Mouse (Mus musculus) neural tube, embryonic 10.5 days (tissue): Measurements from ENCODE around the gene Csad.

Source experiments
- DNase-seq: peaks from one replicate; pipeline ENCODE4 v3.0.0-alpha.2; 2017; ENCODE audit warnings: low spot score; ENCODE audit errors: extremely low spot score

Gene Csad

GRCm38 (mm10) chr15:102204674-102205505, at the start of gene Csad:
Gene Csad, minus strand, starts transcription at chr15:102204724.
- DNase-seq, result no peak

- DNase-seq, result no peak
These were observed 46.0 kb upstream of the Csad start for GRCm38 (mm10) chr15:102250521-102250920.

DNA sequence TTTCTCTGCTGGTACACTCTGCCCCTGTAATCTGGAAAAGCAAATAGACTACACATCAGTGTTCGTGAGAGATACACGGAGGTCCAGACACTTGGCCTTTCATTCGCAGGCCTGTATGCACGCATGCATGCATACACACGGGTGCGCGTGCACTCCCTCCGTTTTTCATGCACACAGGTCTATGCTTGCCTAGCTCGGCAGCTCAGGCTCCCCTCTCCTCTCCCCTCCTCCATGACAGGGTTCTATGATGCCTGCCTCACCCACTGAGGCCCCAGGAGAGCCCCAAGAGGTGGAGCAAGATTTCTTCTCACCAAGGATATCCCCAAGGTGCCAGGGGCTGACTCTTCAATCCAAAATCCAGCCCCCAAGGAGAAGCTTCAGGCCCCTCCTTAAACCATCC, 45.4 kb upstream of the Csad start:
- no peak for DNase-seq

- DNase-seq, result peak; percentile 41
These were observed 44.7 kb upstream of the Csad start for GRCm38 (mm10) chr15:102249251-102249691.

GRCm38 (mm10) chr15:102248812-102249191, 44.3 kb upstream of the Csad start:
- DNase-seq, result no peak

DNA sequence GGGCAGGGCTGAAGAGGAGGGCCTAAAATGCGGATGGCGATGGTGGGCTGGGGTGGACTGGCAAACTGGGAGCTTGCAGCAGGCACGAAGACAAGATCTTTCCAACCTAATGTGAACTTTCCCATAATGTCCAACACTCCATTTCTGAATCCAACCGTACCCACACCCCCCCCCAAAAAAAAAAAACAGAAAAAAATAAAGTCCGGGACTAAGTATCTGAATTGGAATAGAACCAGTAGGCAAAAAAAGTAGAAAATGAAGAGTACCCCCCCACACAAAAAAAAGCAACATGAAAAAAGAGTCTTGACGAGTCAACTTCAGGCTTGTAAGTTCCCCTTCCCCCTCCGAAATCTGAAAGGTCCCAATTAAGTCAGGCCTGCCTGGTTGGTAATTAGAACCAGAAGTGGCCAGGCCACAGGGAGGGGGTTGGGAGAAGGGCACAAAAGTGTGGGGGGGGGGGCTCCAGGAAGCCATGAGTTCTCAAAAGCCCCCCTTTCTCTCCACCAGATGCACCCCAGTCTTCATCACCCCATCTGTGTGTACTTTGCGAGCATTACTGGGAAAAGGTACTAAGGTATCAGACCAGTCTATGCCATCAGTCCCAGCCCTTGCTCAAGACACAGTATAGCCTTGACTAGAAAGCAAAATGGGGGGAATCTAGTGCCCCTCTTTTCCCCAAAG, 43.7 kb upstream of the Csad start:
- no peak for DNase-seq

DNA sequence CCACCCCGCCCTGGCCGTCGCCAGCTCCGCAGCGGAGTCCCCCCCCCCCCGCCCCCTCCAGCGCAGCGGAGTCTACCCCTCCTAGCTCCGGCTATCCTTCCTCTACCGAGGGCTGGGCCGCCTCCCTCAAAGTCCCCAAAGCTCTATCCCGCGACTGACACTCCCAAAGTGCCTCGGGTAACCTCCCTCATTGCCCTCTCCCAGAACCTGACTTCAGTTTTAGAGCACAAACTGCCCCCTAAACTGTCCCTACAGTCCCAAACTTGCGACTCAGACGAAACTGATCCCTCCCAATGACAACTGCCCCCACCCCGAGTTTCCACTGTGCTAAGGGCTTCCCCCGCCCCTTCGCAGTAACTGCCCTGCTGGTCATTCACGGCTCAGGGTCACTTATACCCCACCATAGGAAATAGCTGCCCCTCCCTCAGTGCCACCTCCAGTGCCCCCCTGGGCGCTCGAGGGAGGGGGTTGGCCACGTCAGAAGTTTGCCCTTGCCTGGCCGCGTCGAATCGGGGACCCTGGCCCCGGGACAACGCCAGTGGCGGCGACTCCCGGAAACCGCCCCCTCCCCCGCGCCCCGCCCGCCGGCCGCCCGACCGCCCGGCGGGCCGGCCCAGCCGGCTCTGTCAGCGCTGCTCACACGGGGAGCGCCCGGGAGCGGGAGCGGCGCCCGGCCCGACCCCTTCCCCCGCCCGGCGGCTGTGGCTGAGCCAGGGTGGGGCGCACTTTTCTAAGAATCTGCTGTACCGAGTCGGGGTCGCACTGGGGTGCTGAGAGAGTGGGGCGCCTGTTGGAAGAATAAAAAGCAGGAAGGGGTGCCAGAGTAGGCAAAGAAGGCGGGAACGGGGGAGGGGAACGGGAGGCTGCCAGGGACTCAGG, 43.0 kb upstream of the Csad start:
- DNase-seq, result peak; percentile 76

DNA sequence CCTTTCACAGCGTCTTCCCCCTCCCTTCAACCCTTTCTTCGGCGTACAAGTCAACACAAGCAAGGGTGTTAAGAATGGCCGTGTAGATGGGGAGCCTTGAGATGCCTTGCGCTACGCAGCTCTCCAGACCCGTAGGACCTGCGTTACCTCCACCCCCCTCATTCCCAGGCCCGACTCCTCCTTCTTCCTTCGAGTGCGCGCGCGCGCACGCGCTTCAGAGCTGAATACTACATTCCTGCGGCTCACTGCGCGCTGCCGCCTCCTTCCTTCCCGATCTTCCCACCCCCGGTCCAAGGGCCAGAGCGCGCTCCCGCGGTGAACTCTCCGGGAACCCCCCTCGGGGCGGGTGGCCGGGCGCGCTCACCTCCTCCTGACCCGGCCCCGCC, 42.3 kb upstream of the Csad start:
- peak; percentile 87 for DNase-seq

DNA sequence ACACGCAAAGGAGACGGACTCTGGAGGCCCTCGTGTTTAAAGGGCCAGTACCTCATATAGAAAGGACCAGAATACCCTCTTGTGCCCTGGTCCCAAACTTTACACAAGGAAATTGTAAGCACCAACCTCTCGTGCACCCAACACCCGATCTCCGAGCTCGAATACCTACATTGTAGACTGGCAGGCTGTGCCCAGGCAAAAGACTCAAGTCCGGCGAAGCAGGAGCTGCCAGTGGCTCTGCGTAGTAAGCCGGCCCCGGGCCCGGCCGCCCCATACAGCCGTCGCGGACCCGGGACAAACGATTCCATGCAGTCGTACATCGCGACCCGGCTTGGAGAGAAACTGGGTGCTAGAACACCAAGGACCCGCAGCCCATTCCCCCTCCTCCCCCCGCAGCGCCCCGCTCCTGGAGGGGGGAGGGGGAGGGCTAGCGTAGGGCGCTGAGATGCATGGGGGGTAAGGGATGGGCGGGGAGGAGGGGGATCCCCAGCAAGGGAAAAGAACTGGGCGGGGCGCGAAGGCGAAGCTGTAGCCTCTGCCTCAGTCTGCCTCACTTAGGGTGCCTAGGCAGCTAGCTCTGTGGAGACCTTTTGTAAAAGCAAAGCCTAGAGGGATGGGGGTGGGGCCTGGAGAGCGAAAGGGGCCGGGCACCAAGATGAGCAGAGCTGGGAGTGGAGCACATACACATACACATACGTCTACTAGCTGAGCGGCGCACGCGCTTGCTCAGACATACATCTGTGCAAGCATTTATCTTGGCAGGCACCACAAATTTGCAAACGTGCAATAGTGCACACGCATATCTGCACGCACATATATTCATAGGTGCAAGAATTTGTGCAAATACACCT, 41.6 kb upstream of the Csad start:
- DNase-seq, result peak; percentile 69

GRCm38 (mm10) chr15:102245461-102245881, 40.9 kb upstream of the Csad start:
- peak; percentile 42 for DNase-seq

DNA sequence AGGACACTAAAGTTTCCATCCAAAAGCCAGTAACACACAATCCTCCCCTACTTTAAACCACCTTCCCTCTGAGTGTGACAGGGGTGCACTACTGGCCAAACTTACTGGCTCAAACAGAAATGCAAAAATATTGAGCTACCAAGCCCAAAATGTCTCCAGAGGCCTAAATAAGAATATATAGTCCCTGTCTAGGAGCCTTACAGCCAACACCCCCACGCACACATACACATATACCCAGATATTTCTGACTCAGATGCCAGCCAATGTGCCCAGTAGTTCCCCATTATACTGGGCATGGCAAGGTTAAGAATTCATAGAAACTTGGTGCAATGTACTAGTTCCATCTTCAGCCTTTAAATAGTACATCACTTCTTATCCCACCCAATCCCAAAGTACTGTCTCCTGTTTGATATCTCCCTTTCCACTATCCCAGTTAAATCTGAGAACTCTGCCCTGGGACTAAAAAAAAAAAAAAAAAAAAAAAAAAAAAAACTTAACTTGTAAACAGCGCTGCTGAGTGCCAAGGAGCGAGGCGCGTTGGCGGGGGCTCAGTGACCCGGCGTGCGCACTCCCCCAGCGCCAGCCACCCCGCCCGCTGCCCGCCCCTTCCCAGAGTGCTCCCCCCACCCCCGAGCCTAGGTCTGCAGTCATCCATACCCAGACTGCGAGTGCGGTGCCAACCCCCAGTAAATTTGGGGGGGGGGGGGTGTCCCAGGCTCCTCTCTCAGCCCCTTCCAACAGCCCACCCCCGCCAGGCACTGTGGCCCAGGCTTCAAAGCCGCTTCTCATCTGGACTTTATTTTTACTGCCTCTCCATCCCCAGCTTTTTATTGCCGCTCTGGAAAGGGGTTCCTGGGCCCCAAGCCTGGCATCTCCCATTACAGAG, 40.0 kb upstream of the Csad start:
- no peak for DNase-seq

DNA sequence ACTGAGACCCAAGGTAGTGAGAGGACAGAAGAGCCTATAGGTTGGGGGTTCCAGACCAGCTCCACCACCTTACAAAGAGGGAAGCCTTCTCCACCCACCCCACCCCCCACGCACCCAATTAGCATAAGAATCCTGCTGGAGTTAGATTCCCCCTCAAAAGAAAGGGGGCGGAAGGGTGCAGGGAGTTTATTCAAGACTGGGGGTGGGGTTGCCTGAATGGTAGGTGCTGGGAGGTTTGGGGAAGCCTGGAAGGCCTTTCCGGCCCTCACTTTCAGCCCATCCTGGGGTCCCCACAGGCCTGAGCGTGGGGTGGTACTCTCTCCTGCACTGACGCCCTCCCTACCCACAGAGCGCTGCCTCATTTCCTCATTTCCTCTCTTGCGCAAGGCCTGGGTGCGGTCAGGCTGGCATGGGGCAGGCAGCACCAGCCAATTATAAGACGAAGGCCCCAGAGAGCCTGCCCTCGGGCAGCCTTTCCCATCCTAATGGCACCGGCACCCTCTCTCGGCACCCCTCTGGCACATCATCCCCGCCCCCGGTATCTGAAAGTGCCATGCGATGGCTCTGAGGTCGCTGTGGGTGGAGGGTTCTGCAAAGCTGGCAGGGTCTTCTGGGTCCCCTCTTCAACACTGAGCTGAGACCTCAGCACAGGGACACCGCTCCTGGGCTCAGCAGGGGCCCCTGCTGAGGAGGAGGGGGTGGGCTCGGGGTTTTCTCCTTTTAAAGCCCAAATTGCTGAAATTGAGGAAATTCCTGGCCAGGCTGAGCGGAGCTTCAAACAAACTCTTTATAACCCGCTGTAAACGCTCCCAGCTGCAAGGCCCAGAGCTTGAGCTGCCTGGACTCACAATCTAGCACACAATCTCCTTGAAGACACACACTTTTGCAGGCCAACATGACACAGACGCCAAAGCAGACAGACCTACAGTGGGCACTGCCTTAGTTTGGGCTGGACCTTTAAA, 39.0 kb upstream of the Csad start:
- DNase-seq, result no peak

DNA sequence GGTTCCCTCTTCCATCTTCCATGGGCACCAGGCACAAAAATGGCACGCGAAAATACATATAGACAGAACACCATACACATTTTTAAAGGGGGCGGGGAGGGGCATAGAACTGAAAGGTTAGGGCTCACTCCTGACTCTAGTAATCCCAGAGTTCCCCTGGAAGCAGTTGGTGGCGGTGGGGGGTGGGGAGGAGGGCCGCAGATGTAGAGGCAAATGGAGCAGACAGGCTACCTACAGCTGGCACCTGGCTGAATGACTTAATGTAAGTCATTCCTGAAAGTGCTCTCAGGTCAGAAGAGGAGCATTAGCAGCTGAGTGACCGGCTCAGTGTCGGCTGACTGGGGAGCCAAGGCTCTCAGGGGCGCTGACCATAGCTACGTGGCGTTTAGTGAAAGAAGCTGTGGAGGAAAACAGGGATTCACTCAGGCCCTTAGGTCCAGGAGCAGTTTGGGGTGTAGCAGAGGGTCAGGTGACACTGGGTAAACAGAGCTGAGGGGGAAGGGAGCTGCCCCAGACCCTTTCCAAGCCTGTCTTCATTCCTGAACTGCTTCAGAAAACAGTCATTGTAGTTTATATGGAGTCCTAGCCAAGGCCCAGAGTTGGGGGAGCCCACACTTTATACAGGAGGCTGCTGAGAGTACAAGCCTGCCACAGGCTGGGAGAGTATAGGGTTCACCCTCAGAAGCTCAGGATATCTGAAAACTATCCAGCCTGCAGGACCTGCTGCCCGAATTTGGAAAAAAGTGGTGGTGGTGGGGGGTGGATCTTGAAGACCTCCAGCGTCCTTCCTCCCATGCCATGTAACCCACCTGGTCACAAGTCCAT, 38.1 kb upstream of the Csad start:
- DNase-seq, result no peak

- DNase-seq, result no peak
These were observed 36.1 kb upstream of the Csad start for GRCm38 (mm10) chr15:102240607-102241006.

DNA sequence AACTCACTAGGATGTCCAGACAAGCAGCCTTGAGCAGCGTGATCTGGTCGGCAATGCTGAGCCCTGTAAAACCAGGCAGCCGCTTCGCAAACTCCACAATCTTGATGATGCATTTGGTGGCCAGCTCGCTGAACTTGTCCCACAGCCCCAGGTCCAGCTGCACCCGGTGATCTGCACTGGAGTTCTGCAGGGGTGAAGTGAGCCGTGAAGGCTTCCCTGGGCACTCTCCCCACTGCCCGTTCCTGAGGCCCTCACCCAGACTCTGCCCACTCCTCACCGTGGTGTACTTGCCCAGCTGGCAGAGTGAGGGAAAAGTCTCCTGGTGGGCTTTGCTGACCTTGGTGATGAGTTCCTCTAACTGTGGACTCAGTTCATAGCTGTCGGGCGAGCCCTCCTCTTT, 35.3 kb upstream of the Csad start:
- DNase-seq, result no peak

DNA sequence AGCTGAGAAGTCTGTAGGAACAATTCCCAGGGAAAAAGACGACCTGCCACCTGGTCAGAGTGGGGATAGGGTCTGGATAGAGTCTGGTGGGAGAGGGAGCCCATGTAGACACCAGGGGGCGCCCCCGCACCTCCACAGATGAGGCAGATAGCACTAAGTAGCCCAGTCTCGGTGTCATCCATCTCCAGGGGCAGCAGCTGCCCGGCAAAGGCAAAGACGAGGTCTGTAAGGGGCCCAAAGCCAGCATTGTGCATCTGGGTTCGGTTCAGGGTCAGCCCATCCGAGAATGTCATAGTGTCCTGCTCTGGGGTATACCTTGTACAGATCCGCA, 34.7 kb upstream of the Csad start:
- DNase-seq, result peak; percentile 87

GRCm38 (mm10) chr15:102238543-102239259, 34.2 kb upstream of the Csad start:
- no peak for DNase-seq
